Mouse (Mus musculus): ENCODE measurements at regions not wholly inside any gene's neighbourhood (a gene's known extent, or its start where the extent isn't known, plus 50 kb on each side); places are given as distances from the start of the nearest gene placed in this dataset.

- DNase-seq (ENCODE audit: low spot score in 2 of 2): no peak
Measured at GRCm38 (mm10) chr10:95725349-95725748, 52.1 kb upstream of the Anapc15-ps start.
